Mouse (Mus musculus) left cerebral cortex, adult 18-20 months (tissue): ENCODE measurements at regions not wholly inside any gene's neighbourhood (a gene's known extent, or its start where the extent isn't known, plus 50 kb on each side); places are given as distances from the start of the nearest gene placed in this dataset.
A peak's percentile ranks its signal among the peaks of the same experiment; 100 is the strongest.
"Not testable (repeated sequence)": the region's sequence is repeated elsewhere in the genome, so short reads cannot be mapped to it uniquely, and the experiment has no call there.

ENCODE experiments used
- DNase-seq, 2 experiments: peaks; one replicate each; pipeline ENCODE4 v3.0.0; 2021 to 2022; ENCODE audit warnings: low spot score in 2 of 2, mixed read lengths in 1 of 2
- microRNA-seq, 2 experiments: library from miRNA; unstranded; fragments of <30 nt; microRNA quantifications; one replicate each; pipeline ENCODE4 v1.2.0; 2021

GRCm38 (mm10) chr19:9338971-9339370 is 203.5 kb upstream of the Asrgl1 start:
- not testable (repeated sequence) for DNase-seq

GRCm38 (mm10) chr19:9337447-9337846 is 202.0 kb upstream of the Asrgl1 start:
- not testable (repeated sequence) for DNase-seq

GRCm38 (mm10) chr19:9317932-9318331 is 182.5 kb upstream of the Asrgl1 start:
- not testable (repeated sequence) for DNase-seq

GRCm38 (mm10) chr19:9316162-9316561 is 180.7 kb upstream of the Asrgl1 start:
- DNase-seq = not testable (repeated sequence)

GRCm38 (mm10) chr19:9283176-9283575 is 147.7 kb upstream of the Asrgl1 start:
- peak; percentile 2 to 3 for DNase-seq

GRCm38 (mm10) chr19:9234676-9235075 is 99.2 kb upstream of the Asrgl1 start:
- DNase-seq = not testable (repeated sequence)

Small RNA genes lying in the stretch of these regions (microRNA-seq; reads per million reads assigned to microRNA genes)
- 0 reads per million in 2 experiments for gene Gm24543
